Mouse (Mus musculus): ENCODE results near the gene Nr1i2.
"Not testable (repeated sequence)": the region's sequence is repeated elsewhere in the genome, so short reads cannot be mapped to it uniquely, and the experiment has no call there.

The Nr1i2 gene

GRCm38 (mm10) chr16:38286541-38286940, 8.1 kb downstream of the Nr1i2 start:
- no peak for DNase-seq

- DNase-seq = no peak
Measured at GRCm38 (mm10) chr16:38285801-38286200, 8.8 kb downstream of the Nr1i2 start.

- no peak for DNase-seq
Measured at GRCm38 (mm10) chr16:38283300-38283699, 11.3 kb downstream of the Nr1i2 start.

- DNase-seq = no peak
Measured at GRCm38 (mm10) chr16:38282559-38283160, 12.0 kb downstream of the Nr1i2 start.

- DNase-seq = no peak
Measured at GRCm38 (mm10) chr16:38280951-38281350, 13.7 kb downstream of the Nr1i2 start.

GRCm38 (mm10) chr16:38279794-38280193, 14.8 kb downstream of the Nr1i2 start:
- DNase-seq = no peak

- DNase-seq = no peak
Measured at GRCm38 (mm10) chr16:38274737-38275136, 19.9 kb downstream of the Nr1i2 start.

- DNase-seq = no peak
Measured at GRCm38 (mm10) chr16:38272483-38272882, 22.1 kb downstream of the Nr1i2 start.

GRCm38 (mm10) chr16:38271601-38272000, 23.0 kb downstream of the Nr1i2 start:
- DNase-seq = no peak

- no peak for DNase-seq
Measured at GRCm38 (mm10) chr16:38255927-38256326, 38.7 kb downstream of the Nr1i2 start.

GRCm38 (mm10) chr16:38255107-38255506, 39.5 kb downstream of the Nr1i2 start:
- DNase-seq = no peak

GRCm38 (mm10) chr16:38254001-38254400, 40.6 kb downstream of the Nr1i2 start:
- peak; percentile 23 to 34 for DNase-seq

GRCm38 (mm10) chr16:38250467-38250866, 44.2 kb downstream of the Nr1i2 start:
- DNase-seq = no peak

GRCm38 (mm10) chr16:38248331-38248961, 46.2 kb downstream of the Nr1i2 start:
- no peak for DNase-seq

- DNase-seq = no peak
Measured at GRCm38 (mm10) chr16:38245849-38246585, 48.6 kb downstream of the Nr1i2 start.

GRCm38 (mm10) chr16:38245379-38245778, 49.2 kb downstream of the Nr1i2 start:
- no peak for DNase-seq

- DNase-seq = no peak
Measured at GRCm38 (mm10) chr16:38244111-38244510, 50.5 kb downstream of the Nr1i2 start.

- DNase-seq = no peak
Measured at GRCm38 (mm10) chr16:38240167-38240566, 54.5 kb downstream of the Nr1i2 start.

GRCm38 (mm10) chr16:38239729-38240128, 54.9 kb downstream of the Nr1i2 start:
- DNase-seq = peak; percentile 29 to 63

- no peak for DNase-seq
Measured at GRCm38 (mm10) chr16:38236936-38237585, 57.6 kb downstream of the Nr1i2 start.

GRCm38 (mm10) chr16:38222491-38222890, 72.1 kb downstream of the Nr1i2 start:
- DNase-seq = not testable (repeated sequence)

GRCm38 (mm10) chr16:38205272-38205671, 89.4 kb downstream of the Nr1i2 start:
- no peak for DNase-seq

Data from lung, postnatal 4 days (tissue).